Mouse (Mus musculus) frontal cortex, adult 2 months (tissue): ENCODE measurements around the gene Suco. TPM values are rescaled to one million over a fixed set of nuclear protein-coding genes. Genes with fewer than 3 reads are reported as not detected.
A peak's percentile ranks its signal among the peaks of the same experiment; 100 is the strongest.

Experiments used
- DNase-seq, 2 experiments: peaks; one replicate each; pipeline ENCODE4 v3.0.0; 2022; ENCODE audit warnings: low spot score in 1 of 2; ENCODE audit errors: extremely low spot score in 1 of 2
- polyA plus RNA-seq: library from polyadenylated mRNA; depleted of rRNA; stranded (reverse); fragments of >200 nt; gene quantifications from 2 replicates; pipeline ENCODE4 v1.2.3, GENCODE M21; 2012; rRNA removed

The Suco gene
- polyA plus RNA-seq, 1 experiment, result 17.2 TPM

- DNase-seq, result no peak
These were observed 83.2 kb downstream of the Suco start for GRCm38 (mm10) chr1:161793321-161793720.

GRCm38 (mm10) chr1:161792687-161792969, 83.9 kb downstream of the Suco start:
- no peak for DNase-seq

GRCm38 (mm10) chr1:161791854-161792686, 84.4 kb downstream of the Suco start:
- no peak for DNase-seq

- DNase-seq, result peak in 1 of 2 experiments; percentile 21
These were observed 88.1 kb downstream of the Suco start, which contains the start of gene Fasl for GRCm38 (mm10) chr1:161788339-161788738. Fasl (minus strand) TSS chr1:161788495.

- peak in 1 of 2 experiments; percentile 6 for DNase-seq
These were observed 93.8 kb downstream of the Suco start for GRCm38 (mm10) chr1:161782725-161783124.

- DNase-seq, result no peak
These were observed 94.9 kb downstream of the Suco start for GRCm38 (mm10) chr1:161781594-161781993.

- no peak for DNase-seq
These were observed 97.4 kb downstream of the Suco start for GRCm38 (mm10) chr1:161779057-161779456.

GRCm38 (mm10) chr1:161775151-161775550, 101.3 kb downstream of the Suco start:
- DNase-seq, result no peak

GRCm38 (mm10) chr1:161771293-161771692, 105.2 kb downstream of the Suco start:
- no peak for DNase-seq

- DNase-seq, result no peak
These were observed 107.2 kb downstream of the Suco start for GRCm38 (mm10) chr1:161769329-161769728.

- no peak for DNase-seq
These were observed 109.4 kb downstream of the Suco start for GRCm38 (mm10) chr1:161767101-161767524.

GRCm38 (mm10) chr1:161766656-161767055, 109.8 kb downstream of the Suco start:
- DNase-seq, result no peak

Other genes with a start within 250 kb of the Suco start
- gene Fasl, start 88.2 kb downstream of the Suco start, polyA plus RNA-seq, result 0.15 and 0.32 TPM in 2 replicates
- gene Pigc, start 92.5 kb upstream of the Suco start, polyA plus RNA-seq, result 17.5 and 19.7 TPM in 2 replicates
- 0.11 and 0.12 TPM in 2 replicates for gene 4930558K02Rik, start 103.0 kb upstream of the Suco start, polyA plus RNA-seq